Mouse (Mus musculus): ENCODE results near the gene Trp53.
"Not testable (repeated sequence)": the region's sequence is repeated elsewhere in the genome, so short reads cannot be mapped to it uniquely, and the experiment has no call there.

Gene Trp53

DNA sequence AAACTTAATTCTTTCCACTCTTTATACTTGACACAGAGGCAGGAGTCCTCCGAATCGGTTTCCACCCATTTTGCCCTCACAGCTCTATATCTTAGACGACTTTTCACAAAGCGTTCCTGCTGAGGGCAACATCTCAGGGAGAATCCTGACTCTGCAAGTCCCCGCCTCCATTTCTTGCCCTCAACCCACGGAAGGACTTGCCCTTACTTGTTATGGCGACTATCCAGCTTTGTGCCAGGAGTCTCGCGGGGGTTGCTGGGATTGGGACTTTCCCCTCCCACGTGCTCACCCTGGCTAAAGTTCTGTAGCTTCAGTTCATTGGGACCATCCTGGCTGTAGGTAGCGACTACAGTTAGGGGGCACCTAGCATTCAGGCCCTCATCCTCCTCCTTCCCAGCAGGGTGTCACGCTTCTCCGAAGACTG, at the start of gene Trp53, which contains the start of gene Wrap53:
Trp53 (plus strand) TSS at position 269 of the 424 bp plus-strand sequence.
Wrap53 (minus strand) TSS at position 165 of the 424 bp plus-strand sequence.
- DNase-seq: peak; percentile 78

DNA sequence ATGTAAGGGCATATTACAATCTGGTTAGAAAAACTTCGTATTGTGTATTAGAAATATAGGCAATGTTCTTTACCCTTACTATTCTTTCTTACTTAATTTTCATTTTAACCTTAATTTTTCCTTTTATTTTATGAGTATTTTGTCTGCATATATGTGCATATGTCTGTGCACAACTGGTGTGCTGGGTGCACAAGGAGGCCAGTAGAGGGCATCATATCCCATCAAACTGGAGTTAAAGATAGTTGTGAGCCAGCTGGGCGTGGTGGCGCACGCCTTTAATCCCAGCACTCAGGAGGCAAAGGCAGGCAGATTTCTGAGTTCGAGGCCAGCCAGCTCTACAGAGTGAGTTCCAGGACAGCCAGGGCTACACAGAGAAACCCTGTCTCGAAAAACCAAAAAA, 49.4 kb upstream of the Trp53 start:
- DNase-seq: not testable (repeated sequence)

DNA sequence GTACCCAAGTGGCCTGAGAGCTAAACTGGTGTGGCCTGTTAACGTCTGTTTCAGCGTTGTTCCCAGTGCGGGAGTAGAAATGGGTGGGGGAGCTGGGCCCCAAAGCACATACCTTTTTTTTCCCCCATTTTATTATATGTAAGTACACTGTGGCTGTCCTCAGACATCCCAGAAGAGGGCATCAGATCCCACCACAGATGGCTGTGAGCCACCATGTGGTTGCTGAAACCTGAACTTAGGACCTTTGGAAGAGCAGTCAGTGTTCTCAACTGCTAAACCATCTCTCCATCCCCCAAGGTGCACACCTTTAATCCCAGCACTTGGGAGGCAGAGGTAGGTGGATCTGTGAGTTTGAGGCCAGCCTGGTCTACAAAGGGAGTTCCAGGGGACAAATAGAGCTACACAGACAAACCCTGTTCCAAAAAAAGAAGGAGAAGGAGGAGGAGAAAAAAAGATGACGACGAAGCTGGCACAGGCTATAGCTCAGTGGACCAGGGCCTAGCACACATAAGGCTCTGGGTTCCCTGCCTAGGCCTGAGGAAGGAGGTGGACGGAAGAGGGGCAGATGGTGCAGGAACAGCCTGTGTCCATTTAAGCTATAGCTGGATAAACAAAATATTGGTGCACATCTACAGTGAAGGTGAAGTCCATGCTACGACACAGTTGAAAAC, 47.5 kb upstream of the Trp53 start:
- no peak for DNase-seq

DNA sequence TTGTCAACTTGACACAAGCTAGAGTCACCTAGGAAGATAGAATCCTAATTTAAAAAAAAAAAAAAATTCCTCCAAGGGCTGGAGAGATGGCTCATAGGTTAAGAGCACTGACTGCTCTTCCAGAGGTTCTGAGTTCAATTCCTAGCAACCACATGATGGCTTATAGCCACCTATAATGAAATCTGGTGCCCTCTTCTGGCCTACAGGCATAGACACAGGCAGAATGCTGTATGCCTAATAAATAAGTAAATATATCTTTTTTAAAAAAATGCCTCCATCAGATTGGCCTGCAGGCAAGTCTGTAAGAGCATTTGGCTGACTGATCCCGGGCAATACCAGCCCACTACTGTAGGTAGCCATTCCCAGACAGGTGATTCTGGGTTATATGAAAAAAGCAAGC, 45.2 kb upstream of the Trp53 start:
- DNase-seq: no peak

DNA sequence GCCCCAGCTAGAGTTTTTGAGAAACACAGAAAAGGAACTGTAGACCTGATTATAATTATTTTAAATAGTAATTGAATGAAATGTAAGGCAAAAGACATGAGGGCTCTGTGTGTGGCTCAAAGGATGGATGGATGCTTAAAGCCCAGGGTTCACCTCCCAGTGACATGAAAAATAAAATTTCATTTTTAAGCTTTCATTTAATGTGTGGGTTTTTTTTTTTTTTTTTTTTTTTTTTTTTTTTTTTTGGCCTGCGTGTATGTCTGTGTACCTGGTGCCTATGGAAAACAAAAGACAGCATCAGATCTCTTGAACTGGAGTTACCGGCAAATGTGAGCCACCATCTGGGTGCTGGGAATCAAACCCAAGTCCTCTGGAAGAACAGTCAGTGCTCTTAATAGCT, 39.5 kb upstream of the Trp53 start:
- no peak for DNase-seq

DNA sequence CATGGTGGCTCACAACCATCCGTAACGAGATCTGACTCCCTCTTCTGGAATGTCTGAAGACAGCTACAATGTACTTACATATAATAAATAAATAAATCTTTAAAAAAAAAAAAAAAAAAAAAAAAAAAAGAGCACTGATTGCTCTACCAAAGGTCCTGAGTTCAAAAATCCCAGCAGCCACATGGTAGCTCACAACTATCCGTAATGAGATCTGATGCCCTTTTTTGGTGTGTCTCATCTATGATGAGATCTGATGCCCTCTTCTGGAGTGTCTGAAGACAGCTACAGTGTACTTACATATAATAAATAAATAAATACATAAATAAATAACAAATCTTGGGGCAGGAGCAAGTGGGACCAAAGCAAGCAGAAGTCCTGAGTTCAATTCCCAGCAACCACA, 38.4 kb upstream of the Trp53 start:
- not testable (repeated sequence) for DNase-seq

DNA sequence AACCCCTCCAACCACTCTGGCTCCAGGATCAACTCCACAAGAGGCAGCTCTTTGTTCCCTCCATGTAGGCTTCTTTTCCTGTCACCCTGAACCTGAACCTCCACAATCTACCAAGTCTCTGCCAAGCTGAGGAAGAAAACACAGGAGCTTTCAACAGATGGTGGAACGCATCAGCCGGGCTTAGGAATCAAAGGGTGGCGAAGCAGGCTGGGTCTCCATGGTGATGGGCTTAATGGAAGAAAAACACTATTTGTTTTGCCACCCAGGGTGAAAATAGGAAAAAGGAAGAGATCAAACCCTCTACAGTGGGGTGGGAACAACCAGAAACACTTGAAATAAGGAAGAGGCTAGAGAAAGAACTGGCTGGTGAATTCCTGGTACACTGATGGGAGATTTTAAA, 36.6 kb upstream of the Trp53 start:
- DNase-seq: no peak

DNA sequence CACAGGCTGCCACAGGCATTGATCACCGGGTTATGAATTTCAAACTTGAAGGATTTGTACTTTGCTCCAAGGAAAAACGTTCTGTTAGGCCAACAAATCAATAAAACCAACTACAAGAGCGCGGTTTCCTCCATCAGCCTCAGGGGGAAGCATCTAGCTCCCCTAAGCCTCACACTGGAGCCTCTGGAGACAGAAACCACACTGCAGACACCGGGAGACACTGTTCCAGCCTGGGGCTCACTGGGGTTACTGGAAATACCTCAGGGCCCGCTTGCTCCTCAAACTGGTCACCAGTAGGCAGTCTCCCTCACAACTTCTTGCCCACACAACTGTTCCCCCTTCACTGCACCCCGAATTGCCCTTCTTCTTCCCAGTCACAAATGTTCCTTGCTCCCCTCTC, 34.2 kb upstream of the Trp53 start:
- no peak for DNase-seq

DNA sequence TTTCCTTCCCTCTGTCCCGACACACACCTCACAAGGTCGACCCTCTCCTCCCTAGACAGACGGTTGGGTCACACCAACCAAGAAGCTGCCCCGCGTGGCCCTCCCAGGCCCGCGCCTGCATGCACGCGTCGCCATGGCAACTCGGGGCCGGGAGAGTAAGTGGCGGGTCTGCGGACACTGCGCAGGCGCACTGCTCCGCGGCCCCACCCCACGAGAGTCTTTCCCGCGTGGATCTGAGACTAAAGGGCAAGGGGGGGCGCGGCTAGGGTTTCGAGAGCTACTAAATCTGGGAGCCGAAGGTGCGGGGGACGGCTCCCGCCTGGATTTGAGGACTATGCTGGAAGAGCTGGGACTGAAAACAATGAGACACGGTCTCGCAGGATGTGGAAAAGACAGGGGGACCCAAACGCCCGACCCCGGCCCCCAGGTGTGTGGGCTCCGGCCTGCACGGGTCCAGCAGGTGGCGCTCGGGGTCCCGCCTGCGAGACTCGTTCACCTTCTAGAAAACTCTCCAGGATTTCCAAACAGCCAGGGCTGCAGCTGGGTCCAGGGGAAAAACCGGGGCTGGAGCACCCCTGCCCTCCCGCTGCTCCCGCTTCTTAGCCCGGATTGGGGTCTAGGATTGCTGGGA, 33.6 kb upstream of the Trp53 start:
- peak; percentile 89 for DNase-seq

DNA sequence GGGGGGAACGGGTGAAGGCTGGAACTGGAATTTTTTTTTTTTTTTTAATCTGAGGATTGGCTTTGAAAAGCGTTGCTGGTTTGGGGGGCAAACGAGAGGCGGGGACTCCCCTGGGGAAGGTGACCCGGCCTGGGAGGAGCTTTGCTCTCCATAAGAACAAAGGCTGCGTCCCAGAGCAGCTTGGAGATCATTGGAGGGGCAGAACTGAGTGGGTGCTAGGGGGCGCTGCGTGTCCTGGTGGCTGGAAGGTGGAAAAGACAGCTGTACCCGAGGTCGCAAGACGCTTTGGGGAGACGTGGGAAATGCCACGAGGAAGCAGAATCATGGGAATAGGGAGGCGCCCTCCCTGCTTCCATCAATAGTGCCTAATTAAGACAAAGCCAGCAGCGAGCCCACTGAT, 33.1 kb upstream of the Trp53 start:
- peak; percentile 62 for DNase-seq

DNA sequence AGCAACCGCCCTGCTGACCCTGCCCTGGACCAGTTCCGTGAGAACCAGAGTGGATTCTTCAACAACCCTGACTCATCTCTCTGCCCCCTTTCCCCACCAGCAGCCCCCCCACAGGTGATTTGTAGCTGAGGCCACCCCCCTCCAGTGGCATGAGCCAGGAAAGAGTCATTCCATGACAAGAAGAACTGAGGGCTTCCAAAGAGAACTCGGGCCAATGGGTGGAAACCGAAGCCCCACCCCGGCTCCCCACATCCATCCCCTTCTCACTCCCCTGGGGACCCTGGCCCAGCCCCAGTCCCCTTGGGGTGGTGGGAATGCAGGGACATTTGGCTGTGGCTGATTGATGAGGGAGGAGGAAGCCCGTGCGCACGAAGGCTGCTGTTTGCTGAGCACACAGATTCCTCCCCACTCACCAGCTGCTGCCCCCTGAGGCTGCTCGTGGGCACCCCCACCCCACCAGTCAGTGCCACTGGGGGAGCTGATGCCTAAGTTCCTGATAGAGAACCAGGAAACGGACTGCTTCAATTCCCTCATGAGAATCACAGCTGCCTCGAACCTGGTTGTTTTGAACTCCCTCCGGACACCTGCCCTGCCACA, 31.0 kb upstream of the Trp53 start, which contains the start of gene Dnah2:
Dnah2 (minus strand) TSS at position 51 of the 597 bp plus-strand sequence.
- DNase-seq: no peak

DNA sequence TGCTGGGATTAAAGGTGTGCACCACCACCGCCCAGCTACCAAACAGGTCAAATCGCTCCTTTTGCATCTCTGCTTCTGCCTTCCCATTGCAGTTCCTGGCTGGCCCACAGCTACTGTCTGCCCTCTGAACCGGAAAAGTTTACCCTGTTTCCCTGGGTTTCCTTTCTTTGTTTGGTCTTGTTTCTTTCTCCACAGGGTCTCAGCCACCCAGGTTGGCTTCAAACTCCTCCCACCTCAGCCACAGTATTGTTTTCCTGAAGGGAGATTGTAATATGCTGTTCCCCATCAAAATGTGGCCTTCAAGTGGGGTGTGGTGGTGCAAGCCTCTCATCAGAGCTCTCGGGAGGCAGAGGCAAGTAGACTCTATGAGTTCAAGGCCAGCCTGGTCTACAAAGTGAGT, 28.8 kb upstream of the Trp53 start:
- DNase-seq: no peak

DNA sequence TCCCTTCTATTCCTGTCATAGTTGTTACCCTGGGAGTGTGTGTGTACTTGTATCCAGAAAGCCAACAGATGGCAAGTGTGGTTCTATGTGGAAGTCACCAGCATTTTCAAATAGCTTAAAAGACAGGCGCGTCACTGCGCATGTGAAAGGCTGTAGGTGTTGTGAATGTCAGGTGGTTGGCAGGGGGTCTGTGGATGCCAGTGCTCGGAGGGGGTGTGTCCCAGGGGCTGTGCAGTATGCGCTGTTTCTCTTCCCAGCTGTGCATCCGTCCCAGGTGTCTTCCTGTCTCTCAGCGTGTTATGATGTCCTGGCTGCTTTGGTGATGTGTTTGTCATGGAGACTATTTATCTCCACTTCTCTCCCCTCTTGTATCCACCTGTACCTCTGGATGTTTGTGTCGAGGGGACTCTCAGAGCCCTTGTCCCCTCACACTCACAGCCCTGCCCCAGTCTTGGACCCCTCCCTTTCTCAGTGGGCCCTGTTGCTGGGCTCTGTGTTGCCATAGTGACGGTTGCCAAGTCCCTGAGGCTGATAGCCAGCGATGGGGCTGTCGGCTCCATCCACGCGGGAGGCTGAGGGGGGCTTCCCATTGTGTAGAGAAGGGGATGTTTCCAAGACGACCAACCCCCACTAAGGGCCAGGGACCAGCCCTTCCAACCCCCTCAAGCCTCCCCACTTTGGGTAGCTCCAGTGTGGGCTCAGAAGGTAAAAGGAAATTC, 27.4 kb upstream of the Trp53 start:
- DNase-seq: peak; percentile 70

DNA sequence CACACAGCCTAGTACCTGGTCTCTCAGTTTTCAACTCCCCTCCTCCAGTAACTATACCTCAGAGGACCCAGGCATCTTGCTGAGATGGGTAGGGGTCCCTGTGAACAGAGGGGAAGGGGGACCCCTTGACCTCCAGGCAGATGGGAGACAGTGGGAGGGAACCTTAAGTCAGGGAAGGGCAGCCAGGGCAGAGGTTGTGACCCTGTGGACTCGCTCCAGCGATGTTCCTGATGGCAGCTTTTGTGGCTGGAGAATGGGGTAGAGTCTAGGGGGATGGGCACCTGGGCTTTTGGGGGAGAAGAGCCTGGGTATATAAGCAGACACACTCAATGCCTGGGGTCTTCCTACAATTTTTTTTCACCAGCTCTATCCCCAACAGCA, 26.8 kb upstream of the Trp53 start:
- no peak for DNase-seq

DNA sequence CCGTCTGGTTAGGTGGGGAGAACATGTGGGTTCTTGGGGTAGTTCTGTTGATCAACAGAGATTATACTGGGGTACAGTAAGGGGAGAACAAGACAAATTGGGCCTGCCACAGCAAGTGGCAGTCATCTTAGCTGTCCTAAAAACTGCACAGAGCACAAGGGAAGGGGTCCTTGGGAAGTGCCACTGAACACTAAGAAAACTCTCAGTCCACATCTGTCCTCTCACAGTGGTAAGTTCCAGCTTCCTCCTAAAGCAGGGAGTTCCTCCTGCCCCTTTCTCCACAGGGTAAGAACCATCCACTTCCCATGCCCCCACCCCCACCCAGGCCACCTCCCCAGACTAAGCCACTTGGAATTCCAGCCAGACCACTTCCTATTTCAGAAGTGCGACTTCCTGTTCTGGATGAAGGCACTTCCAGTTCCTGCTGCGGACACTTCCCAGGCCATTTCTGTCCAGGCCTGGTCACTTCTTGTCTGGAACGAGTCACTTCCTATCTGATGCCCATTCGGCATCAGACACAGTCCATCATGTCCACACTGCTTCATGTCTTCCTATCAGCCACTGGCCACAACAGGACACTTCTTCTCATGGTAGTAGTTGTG, 25.5 kb upstream of the Trp53 start:
- no peak for DNase-seq

DNA sequence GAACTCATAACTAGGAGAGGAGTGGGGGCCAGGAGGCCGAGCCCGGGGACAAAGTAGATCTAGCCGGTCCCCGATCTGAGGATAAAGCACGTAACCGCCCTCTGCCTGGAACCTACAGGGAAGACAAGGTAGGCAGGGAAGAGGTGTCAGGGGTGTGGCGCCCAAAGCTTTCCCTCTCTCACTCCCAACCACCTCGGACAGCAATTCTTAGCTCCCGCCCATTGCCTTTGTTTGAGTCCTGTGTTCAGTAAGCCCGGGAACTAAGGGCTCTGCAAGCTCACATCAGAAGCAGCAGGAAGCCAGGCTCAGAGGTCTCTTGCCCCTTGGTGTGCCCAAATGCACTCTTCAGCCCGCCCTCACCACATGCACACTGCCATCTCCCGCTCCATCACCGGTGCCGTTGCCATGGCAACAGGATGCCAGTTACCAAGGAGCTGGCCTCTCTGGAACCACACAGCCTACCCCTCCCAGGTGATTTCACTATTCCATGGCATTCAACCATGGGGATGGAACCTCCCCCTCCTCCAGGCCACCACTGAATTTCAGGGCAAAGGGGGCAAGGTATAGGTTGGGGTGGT, 22.7 kb upstream of the Trp53 start:
- DNase-seq: peak; percentile 66

DNA sequence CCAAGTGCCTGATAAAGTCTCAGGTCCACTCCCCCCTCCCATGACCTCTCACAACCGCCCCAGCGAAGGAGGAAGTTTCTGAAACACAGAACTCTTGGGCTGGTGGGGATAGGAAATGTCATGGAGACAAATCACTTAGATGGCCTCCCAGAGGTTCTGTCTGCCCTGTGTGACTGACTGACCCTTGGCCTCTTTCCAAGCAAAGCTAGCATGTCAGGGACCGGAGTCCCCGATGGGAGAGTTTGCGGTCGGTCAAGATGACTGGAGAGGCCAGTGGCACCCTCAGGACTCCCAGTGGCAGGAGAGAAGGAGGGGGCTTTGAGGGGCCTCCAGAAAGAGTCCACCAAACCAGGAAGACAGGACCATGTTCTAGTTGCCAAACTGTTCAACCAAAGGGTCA, 21.4 kb upstream of the Trp53 start:
- DNase-seq: no peak

DNA sequence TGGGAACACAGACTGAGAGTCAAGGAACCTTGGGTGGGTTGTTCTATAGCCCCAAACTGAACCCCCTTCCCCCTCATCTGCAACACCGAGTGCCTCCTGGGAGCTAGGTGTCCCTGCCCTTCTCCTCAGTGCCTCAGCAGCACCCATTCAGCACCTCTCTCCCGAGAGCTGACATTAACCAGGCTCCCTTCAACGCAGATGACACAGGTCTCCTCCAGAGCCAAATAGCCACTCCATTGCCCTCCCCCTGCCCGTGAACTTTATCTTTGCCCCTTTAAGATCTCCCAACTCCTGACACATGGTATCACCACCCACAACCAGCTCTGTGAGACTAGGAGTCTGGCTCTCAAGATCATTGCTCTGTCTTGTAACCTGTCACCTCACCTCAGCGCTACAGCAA, 21.0 kb upstream of the Trp53 start:
- DNase-seq: no peak

DNA sequence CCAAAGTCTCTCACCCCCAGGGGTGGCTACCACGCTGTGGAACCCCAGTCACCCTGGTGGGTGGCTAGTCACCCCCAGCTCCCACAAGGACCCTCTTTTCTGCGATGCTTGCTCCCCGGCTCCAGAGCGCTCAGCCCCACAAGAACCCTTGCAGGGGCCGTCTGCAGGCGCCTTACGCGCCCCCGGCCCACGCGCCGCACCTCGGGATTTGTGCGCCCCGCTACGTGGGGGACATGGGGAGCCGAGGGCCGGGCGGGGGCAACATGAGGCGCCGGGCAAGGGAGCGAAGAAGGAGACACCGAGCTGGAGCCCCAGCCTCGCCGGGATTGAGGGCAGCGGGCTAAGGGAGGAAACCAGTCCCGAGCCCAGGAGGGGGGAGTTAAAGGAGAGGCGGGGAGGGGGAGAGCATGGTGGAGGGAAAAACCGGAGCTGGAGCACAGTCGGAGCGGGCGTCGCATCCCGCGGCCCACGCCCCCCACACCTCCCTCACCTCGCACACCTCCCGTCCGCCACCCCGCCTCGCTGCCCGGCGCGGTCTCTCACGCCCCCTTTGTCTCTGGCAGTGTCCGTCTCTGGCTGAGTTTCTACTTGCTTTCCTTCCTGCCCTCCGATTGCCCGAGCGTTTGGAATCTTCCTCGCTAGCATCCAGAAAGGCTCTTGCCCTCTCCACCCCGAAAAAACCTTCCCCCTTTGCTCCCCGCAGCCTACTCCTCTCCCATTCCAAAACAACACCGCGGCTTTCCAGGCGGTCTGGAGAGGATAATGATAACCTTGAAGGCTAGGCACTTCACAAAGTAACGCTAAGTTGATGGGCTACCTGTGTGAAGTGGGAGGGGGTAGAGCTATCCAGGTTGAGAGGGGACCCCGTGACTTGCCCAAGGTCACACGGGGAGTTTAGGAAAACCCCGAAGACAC, 20.1 kb upstream of the Trp53 start, which contains the start of gene Efnb3:
Efnb3 (minus strand) TSS at position 355 of the 915 bp plus-strand sequence.
- peak; percentile 63 for DNase-seq

DNA sequence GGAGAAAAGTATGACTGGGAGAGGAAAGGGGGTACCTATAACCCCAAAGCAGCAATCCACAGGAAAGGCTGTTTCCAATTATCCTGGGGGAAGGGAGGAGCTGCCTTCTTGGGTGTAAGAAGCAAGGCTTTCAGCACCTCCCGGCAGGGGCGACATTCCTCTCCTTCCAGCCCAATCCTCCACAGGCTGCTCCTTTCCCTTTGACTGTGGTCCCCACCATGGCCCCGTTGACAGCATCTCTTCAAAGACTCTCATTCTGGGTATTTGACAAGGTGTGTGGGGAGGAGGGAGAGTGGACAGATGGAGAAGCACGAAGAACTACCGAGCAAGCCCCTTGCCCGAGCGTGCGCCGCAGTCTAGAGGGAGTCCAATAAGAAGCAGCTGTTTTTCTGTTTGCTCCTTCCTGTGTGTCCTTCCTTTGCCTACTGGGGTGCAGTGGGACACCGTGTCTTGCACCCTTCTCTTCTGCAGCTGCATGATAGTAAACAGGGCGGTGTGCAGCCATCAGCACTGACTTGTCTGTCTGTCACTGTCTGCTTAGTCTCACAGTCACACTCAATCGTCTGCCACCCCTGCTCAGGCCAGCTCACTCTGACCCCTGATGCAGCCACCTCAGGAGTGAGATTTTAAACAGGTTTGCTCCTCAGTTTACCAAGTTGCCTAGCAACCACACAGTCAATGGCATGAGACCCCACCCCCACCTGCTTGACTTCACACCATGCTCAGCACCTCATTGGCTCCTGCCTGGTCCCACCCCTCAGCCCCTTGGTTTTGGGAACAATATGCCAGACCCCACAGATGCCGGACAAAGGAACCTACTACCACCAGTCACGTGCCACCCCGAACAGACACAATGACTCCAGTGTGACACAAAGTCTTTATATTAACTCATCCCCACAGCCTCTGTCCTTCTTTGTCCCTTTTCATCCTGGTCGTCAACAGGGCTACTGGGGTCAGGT, 19.0 kb upstream of the Trp53 start:
- no peak for DNase-seq
